Mouse (Mus musculus) embryonic fibroblast, embryonic 13.5 days (primary cell): ENCODE measurements around the gene Psen2.

Source experiments
- CTCF ChIP-seq: IDR thresholded peaks from 2 replicates; pipeline ENCODE4 v1.5.1; 2011; ENCODE audit warnings: mild to moderate bottlenecking, control low read depth, low read length, moderate library complexity, borderline replicate concordance; ENCODE audit not compliant: insufficient read depth
- POLR2A ChIP-seq: IDR thresholded peaks from 2 replicates; pipeline ENCODE4 v1.6.1; 2011; ENCODE audit warnings: low read depth, mild to moderate bottlenecking, control low read depth, low read length, moderate library complexity

DNA sequence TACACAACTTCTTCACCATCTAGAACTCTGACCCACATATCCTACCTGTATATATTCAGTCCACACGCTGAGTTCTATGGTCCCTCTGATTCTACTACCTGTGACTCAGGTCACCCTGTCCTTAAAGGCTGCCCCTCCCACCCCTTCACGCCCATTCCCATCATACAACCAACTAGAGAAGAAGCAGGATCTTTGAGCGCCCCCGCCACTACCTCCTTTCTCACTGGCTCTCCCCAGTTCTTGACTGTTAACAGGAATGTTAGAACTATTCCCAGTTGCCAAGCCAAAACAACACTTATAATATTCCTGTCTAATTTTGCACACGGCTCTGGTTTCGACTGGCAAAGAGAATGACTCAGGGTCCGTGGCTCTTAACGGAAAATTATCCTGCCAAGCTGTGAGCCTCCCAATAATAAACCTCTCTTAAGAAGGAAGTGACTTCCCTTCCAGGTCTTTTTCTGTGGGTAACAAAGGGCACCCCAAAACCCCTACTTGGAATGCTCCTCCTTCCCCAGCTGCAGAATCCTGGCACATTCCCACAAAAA lies 69.8 kb downstream of the Psen2 start:
- TF ChIP-seq POLR2A, result no peak
- TF ChIP-seq CTCF, result no peak
